Mouse (Mus musculus): ENCODE data around the gene Vmo1.
"Not testable (repeated sequence)": the region's sequence is repeated elsewhere in the genome, so short reads cannot be mapped to it uniquely, and the experiment has no call there.

DNA sequence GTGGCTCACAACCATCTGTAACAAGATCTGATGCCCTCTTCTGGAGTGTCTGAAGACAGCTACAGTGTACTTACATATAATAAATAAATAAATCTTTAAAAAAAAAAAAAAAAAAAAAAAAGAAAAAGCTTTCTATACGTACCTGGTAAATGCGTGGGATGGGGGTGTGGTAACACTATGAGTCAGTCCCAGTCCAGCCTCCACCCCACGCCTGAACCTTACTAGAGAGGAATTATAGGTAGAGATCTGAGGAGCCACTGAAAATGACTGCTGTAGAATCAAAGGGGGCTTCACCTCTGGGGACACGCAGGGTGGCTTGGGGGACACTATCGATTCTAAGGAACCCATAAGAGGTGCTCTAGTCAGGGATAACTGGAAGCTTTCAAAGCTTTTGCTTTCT, 41.1 kb downstream of the Vmo1 start:
- not testable (repeated sequence) for TF ChIP-seq CTCF (IDR thresholded peaks at IDR 0.05; ENCODE audit: borderline replicate concordance, insufficient read depth, low read depth, low read length); POLR2A (IDR thresholded peaks at IDR 0.05; ENCODE audit: borderline replicate concordance, insufficient read depth, low read length)

Measured in cerebellum, adult 2 months (tissue).